Mouse (Mus musculus): ENCODE measurements around the gene Ndufa11. TPM values are rescaled to one million over a fixed set of nuclear protein-coding genes. Genes with fewer than 3 reads are reported as not detected.

Gene Ndufa11
- polyA plus RNA-seq, 1 experiment from 2014 or later, result 1,119 TPM

DNA sequence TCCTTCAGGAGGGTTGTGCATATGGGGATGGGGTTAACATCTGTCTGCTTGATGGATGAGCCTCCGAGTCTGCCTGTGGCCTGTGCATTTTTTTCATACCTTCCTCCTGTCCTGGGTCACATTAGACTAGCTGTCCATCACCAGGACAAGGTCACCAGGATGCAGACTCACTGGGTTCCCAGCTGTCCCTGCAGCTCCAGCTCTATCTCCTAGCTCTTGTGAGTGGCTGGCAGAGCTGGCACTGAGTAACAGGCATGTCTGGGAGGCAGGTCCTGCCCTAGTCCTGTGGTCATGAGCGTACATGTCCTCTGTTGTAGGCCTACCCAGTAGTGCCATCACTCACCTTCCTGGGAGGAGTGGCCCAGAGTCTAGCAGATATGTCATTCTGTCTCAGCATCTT is 17.1 kb upstream of the Ndufa11 start:
- Histone ChIP-seq H3K4me2 (ENCODE audit: low read length) (no peak overlapping the region), H3K4me3 (ENCODE audit: control insufficient read depth in 1 of 2, insufficient read depth in 1 of 2, low read depth in 1 of 2, low read length in 2 of 2) (no peak overlapping the region), H3K27me3 (ENCODE audit: control insufficient read depth, insufficient read depth, low read length) (no peaks in the 10 kb centered on the region), H3K27ac (replicated peaks in 1 of 2; ENCODE audit: control insufficient read depth in 1 of 2, insufficient read depth in 1 of 2, low read depth in 2 of 2, low read length in 2 of 2) (no peak overlapping the region), H3K36me3 (ENCODE audit: control insufficient read depth, insufficient read depth, low read length) (peaks cover 98% of the 10 kb centered on the region), H3K4me1 (ENCODE audit: control insufficient read depth in 2 of 2, insufficient read depth in 2 of 2, low read length in 2 of 2) (no peaks in the 10 kb centered on the region), H3K9ac (ENCODE audit: low read length) (no peak overlapping the region), H3K9me3 (ENCODE audit: control insufficient read depth, low read length) (no peaks in the 10 kb centered on the region)
- 54% methylated on average over 2 of the region's 2 CpGs for WGBS
- ATAC-seq (ENCODE audit: insufficient number of reproducible peaks, insufficient read depth, low FRiP score, low read depth), result no peak

DNA sequence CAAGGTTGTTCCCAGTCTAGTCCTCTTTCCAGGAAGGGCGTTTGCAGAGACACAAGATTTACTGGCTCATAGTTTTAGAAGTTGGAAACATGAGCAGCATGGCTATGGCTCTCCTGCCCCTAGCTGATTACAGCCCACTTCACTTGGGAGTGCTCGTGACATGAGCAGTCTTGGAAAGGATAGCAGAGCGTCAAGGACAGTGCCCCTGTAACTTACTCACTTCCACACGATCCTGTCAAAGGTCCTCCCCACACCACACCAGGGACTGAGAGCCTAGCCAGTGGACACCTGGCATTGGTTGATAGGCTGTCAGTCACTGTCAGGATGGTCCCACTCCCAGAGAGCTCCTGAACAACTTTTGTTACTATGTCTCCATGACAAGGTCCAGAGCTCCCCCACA is 14.5 kb upstream of the Ndufa11 start:
- no peak overlapping the region for H3K27ac ChIP-seq (replicated peaks in 1 of 2; ENCODE audit: control insufficient read depth in 1 of 2, insufficient read depth in 1 of 2, low read depth in 2 of 2, low read length in 2 of 2)
- WGBS, result 63% methylated on average over 4 of the region's 4 CpGs
- no peak for ATAC-seq (ENCODE audit: insufficient number of reproducible peaks, insufficient read depth, low FRiP score, low read depth)
- no peak overlapping the region for H3K9ac ChIP-seq (ENCODE audit: low read length)
- H3K4me1 ChIP-seq (ENCODE audit: control insufficient read depth in 2 of 2, insufficient read depth in 2 of 2, low read length in 2 of 2), result no peaks in the 10 kb centered on the region
- H3K27me3 ChIP-seq (ENCODE audit: control insufficient read depth, insufficient read depth, low read length), result no peaks in the 10 kb centered on the region
- no peak overlapping the region for H3K4me3 ChIP-seq (ENCODE audit: control insufficient read depth in 1 of 2, insufficient read depth in 1 of 2, low read depth in 1 of 2, low read length in 2 of 2)
- H3K4me2 ChIP-seq (ENCODE audit: low read length), result no peak overlapping the region
- peaks cover 98% of the 10 kb centered on the region for H3K36me3 ChIP-seq (ENCODE audit: control insufficient read depth, insufficient read depth, low read length)
- H3K9me3 ChIP-seq (ENCODE audit: control insufficient read depth, low read length), result no peaks in the 10 kb centered on the region

DNA sequence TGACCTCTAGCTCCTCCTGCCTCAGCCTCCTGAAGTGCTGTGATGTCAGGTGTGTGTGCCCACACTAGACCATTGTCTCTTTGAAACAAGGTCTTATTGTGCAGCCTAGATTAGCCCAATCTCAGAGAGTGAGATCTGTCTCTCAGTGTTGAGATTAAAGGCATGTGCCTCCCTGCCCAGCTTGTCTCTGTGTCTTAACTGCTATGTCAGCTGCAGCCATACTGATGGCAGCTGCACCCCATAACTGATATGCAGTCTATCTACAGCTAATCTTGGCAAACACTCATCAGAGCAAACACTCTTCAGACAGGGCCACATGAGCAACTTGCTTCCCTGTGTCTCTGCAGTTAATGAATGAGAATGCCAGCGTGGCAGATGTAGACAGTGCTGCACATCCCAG is 11.1 kb upstream of the Ndufa11 start:
- 96% methylated on average over 1 of the region's 1 CpGs for WGBS
- no peak overlapping the region for H3K9ac ChIP-seq (ENCODE audit: low read length)
- peaks cover 98% of the 10 kb centered on the region for H3K36me3 ChIP-seq (ENCODE audit: control insufficient read depth, insufficient read depth, low read length)
- no peak for ATAC-seq (ENCODE audit: insufficient number of reproducible peaks, insufficient read depth, low FRiP score, low read depth)
- H3K4me3 ChIP-seq (ENCODE audit: control insufficient read depth in 1 of 2, insufficient read depth in 1 of 2, low read depth in 1 of 2, low read length in 2 of 2), result no peak overlapping the region
- no peaks in the 10 kb centered on the region for H3K27me3 ChIP-seq (ENCODE audit: control insufficient read depth, insufficient read depth, low read length)
- no peaks in the 10 kb centered on the region for H3K4me1 ChIP-seq (ENCODE audit: control insufficient read depth in 2 of 2, insufficient read depth in 2 of 2, low read length in 2 of 2)
- no peaks in the 10 kb centered on the region for H3K9me3 ChIP-seq (ENCODE audit: control insufficient read depth, low read length)
- no peak overlapping the region for H3K4me2 ChIP-seq (ENCODE audit: low read length)
- H3K27ac ChIP-seq (replicated peaks in 1 of 2; ENCODE audit: control insufficient read depth in 1 of 2, insufficient read depth in 1 of 2, low read depth in 2 of 2, low read length in 2 of 2), result no peak overlapping the region

DNA sequence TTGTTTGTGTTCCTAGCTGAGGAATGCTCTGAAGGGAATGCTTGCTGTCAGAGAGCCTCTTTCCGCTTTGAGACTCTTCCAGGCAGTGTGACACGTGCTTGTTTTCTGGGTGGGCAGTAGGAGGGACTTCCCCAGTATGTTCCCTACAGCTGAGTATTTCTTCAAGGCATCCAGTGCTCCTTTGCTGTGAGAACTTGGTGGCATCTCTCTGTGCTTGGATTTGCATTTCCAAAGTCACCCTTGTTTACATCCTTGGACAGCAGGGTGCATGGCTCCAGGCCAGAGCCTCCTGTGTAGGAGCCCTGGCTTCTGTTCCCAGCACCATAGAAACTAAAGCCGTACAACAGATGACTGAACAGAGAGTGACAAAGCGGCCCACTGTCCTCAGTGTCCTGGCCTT is 8.9 kb upstream of the Ndufa11 start:
- Histone ChIP-seq H3K4me1 (ENCODE audit: control insufficient read depth in 2 of 2, insufficient read depth in 2 of 2, low read length in 2 of 2) (no peaks in the 10 kb centered on the region), H3K27me3 (ENCODE audit: control insufficient read depth, insufficient read depth, low read length) (no peaks in the 10 kb centered on the region), H3K4me3 (ENCODE audit: control insufficient read depth in 1 of 2, insufficient read depth in 1 of 2, low read depth in 1 of 2, low read length in 2 of 2) (no peak overlapping the region), H3K36me3 (ENCODE audit: control insufficient read depth, insufficient read depth, low read length) (peaks cover 93% of the 10 kb centered on the region), H3K9ac (ENCODE audit: low read length) (no peak overlapping the region), H3K27ac (replicated peaks in 1 of 2; ENCODE audit: control insufficient read depth in 1 of 2, insufficient read depth in 1 of 2, low read depth in 2 of 2, low read length in 2 of 2) (no peak overlapping the region), H3K4me2 (ENCODE audit: low read length) (no peak overlapping the region), H3K9me3 (ENCODE audit: control insufficient read depth, low read length) (no peaks in the 10 kb centered on the region)
- WGBS, result 77% methylated on average over 4 of the region's 4 CpGs
- no peak for ATAC-seq (ENCODE audit: insufficient number of reproducible peaks, insufficient read depth, low FRiP score, low read depth)

DNA sequence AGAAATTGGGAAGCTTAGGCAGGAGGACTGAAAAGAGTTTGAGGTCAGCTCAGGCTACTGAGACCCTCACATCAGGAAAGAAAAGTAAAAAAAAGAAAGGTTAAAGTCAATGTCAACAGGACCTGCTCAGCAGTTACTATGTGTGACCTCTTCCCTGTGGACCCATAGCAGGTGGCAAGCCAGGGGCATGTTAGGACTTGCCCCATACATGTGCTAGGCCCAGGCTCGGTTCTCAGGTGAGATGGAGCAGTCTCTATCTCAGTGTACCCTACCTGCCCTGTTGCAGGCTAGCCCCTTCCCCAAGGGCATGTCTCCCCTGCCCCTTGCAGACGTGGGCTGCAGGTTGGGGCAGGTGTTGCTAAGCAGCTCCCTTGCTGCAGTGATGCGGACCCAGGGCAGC is 7.9 kb upstream of the Ndufa11 start:
- Histone ChIP-seq H3K36me3 (ENCODE audit: control insufficient read depth, insufficient read depth, low read length) (peaks cover 83% of the 10 kb centered on the region), H3K27me3 (ENCODE audit: control insufficient read depth, insufficient read depth, low read length) (no peaks in the 10 kb centered on the region), H3K4me2 (ENCODE audit: low read length) (no peak overlapping the region), H3K4me3 (ENCODE audit: control insufficient read depth in 1 of 2, insufficient read depth in 1 of 2, low read depth in 1 of 2, low read length in 2 of 2) (no peak overlapping the region), H3K4me1 (ENCODE audit: control insufficient read depth in 2 of 2, insufficient read depth in 2 of 2, low read length in 2 of 2) (no peaks in the 10 kb centered on the region), H3K9ac (ENCODE audit: low read length) (no peak overlapping the region), H3K9me3 (ENCODE audit: control insufficient read depth, low read length) (no peaks in the 10 kb centered on the region), H3K27ac (replicated peaks in 1 of 2; ENCODE audit: control insufficient read depth in 1 of 2, insufficient read depth in 1 of 2, low read depth in 2 of 2, low read length in 2 of 2) (no peak overlapping the region)
- WGBS, result 93% methylated on average over 3 of the region's 3 CpGs
- no peak for ATAC-seq (ENCODE audit: insufficient number of reproducible peaks, insufficient read depth, low FRiP score, low read depth)

DNA sequence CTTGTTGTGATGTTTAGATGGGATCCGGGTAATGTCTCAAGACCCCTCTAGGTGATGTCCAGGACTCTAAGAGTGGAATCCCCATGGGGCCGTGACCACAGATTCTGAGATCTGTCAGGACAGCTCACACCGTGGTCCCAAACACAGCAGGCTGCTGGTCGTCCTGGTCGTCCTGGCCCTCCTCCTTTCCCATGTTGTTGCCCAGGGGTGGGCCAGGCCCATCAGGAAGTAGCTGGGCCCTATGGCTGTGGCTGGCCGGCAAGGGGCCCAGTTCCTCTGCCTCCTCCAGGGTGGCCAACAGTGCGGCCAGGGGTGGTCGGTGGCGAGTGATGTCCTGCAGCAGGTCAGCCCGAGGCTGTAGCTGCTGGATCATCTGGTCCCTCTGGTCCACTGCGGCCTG is 2.2 kb upstream of the Ndufa11 start:
- Histone ChIP-seq H3K36me3 (ENCODE audit: control insufficient read depth, insufficient read depth, low read length) (peaks cover 31% of the 10 kb centered on the region), H3K4me2 (ENCODE audit: low read length) (no peak overlapping the region; the same call in 1 of the 2 replicates), H3K27ac (replicated peaks in 1 of 2; ENCODE audit: control insufficient read depth in 1 of 2, insufficient read depth in 1 of 2, low read depth in 2 of 2, low read length in 2 of 2) (no peak overlapping the region), H3K9me3 (ENCODE audit: control insufficient read depth, low read length) (no peaks in the 10 kb centered on the region), H3K27me3 (ENCODE audit: control insufficient read depth, insufficient read depth, low read length) (no peaks in the 10 kb centered on the region), H3K9ac (ENCODE audit: low read length) (peak overlapping the region; percentile 79; the same call in 1 of the 2 replicates), H3K4me3 (ENCODE audit: control insufficient read depth in 1 of 2, insufficient read depth in 1 of 2, low read depth in 1 of 2, low read length in 2 of 2) (no peak overlapping the region), H3K4me1 (ENCODE audit: control insufficient read depth in 2 of 2, insufficient read depth in 2 of 2, low read length in 2 of 2) (peaks cover 3 to 26% of the 10 kb centered on the region in 2 experiments; a peak in 3 of 4 replicates)
- 46% methylated on average over 11 of the region's 11 CpGs for WGBS
- ATAC-seq (ENCODE audit: insufficient number of reproducible peaks, insufficient read depth, low FRiP score, low read depth), result no peak

DNA sequence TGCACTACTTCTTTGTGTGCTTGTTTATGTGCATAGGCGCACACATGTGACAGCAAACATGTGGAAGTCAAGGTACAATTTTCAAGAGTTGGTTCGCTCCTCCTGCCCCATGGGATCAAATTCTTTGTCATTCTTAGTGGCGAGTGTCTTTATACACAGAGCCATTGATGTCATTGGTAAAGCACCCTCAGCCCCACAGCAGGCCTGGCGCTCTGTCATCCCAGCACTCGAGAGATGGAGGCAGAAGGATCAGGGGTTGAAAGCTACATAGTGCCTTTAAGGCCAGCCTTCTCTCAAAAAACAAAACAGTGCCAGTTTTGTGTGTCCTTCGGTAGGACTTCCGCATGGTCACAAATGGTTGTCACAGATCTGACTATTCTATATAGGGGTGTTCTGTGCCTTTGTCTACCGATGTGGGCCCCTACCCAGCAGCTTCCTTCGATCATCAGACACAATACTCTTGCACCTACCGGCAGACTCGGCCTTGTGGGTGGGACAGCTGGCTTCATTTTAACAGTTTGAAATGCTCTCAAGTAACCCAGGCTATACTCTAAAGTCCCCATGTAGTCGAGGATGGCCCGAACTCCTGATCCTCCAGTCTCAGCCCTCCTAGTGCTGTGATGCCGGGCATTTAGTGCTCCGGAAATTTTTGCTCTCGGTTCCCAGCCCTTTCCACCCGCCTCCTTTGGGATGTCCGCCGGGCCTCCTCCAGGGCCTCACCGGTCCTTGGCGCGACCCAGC is 1.5 kb upstream of the Ndufa11 start:
- 27% methylated on average over 22 of the region's 22 CpGs for WGBS
- peak overlapping the region; percentile 79 for H3K9ac ChIP-seq (ENCODE audit: low read length)
- H3K4me3 ChIP-seq (ENCODE audit: control insufficient read depth in 1 of 2, insufficient read depth in 1 of 2, low read depth in 1 of 2, low read length in 2 of 2), result peak overlapping the region; percentile 73
- H3K9me3 ChIP-seq (ENCODE audit: control insufficient read depth, low read length), result no peaks in the 10 kb centered on the region
- peak overlapping the region; percentile 38 to 70; a peak in 3 of 4 replicates for H3K27ac ChIP-seq (replicated peaks in 1 of 2; ENCODE audit: control insufficient read depth in 1 of 2, insufficient read depth in 1 of 2, low read depth in 2 of 2, low read length in 2 of 2)
- peaks cover 3 to 26% of the 10 kb centered on the region in 2 experiments; a peak in 3 of 4 replicates for H3K4me1 ChIP-seq (ENCODE audit: control insufficient read depth in 2 of 2, insufficient read depth in 2 of 2, low read length in 2 of 2)
- H3K36me3 ChIP-seq (ENCODE audit: control insufficient read depth, insufficient read depth, low read length), result peaks cover 31% of the 10 kb centered on the region
- peak overlapping the region; percentile 81 for H3K4me2 ChIP-seq (ENCODE audit: low read length)
- no peaks in the 10 kb centered on the region for H3K27me3 ChIP-seq (ENCODE audit: control insufficient read depth, insufficient read depth, low read length)
- ATAC-seq (ENCODE audit: insufficient number of reproducible peaks, insufficient read depth, low FRiP score, low read depth), result no peak

Measured in heart, embryonic 14.5 days (tissue).